ENCODE assay signal across 22 mouse cellular contexts in the genomic region with DNA sequence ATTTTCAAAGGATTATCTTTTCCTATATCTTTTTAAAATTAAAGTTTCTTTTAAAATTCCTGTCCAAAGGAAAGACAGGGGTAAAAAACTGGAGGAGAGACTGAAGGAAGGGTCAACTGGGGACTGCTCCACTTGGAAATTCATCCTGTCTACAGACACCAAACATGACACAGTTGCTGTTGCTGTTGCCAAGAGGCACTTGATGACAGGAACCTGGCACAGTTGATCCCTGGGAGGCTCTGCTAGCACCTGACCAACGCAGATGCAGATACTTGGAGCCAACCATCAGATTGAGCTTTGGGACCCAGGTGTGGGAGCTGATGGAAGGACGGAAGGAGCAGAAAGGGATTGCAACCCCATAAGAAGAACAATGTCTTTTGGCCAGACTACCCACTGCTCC. TPM values are rescaled to one million over a fixed set of nuclear protein-coding genes. Genes with fewer than 3 reads are reported as not detected.
"Had no signal": no experiment of that assay in that cellular context is flagged by ENCODE, and none has a peak within 500 bp of the region (broad histone marks: within the 10 kb centered on the region; RNA-seq: fewer than 3 reads in every experiment).

No protein-coding gene starts in this region.

- ATAC-seq: midbrain, embryonic 13.5 days; midbrain, embryonic 15.5 days had no signal

- H3K4me2 ChIP-seq: lung, embryonic 14.5 days; midbrain, embryonic 11.5 days; midbrain, embryonic 13.5 days; midbrain, embryonic 15.5 days; neural tube, embryonic 12.5 days; stomach, embryonic 15.5 days had no signal

- DNase-seq: lung, embryonic 14.5 days; lung, postnatal 10 days; lung, postnatal 4 days; right cerebral cortex, postnatal 14 days; thymus, adult 2 months; thymus, postnatal 25 days; thymus, postnatal 4 days had no signal

- H3K4me3 ChIP-seq: midbrain, embryonic 13.5 days; midbrain, embryonic 15.5 days; neural tube, embryonic 12.5 days; stomach, embryonic 15.5 days had no signal

- H3K9me3 ChIP-seq: midbrain, embryonic 13.5 days; midbrain, embryonic 15.5 days; neural tube, embryonic 12.5 days; stomach, embryonic 15.5 days had no signal

- H3K27ac ChIP-seq: midbrain, embryonic 13.5 days; midbrain, embryonic 15.5 days; neural tube, embryonic 12.5 days; stomach, embryonic 15.5 days; stomach, postnatal 0 days had no signal

- H3K27me3 ChIP-seq: midbrain, embryonic 13.5 days; midbrain, embryonic 15.5 days; neural tube, embryonic 12.5 days; stomach, embryonic 15.5 days had no signal

- H3K4me1 ChIP-seq: midbrain, embryonic 13.5 days; midbrain, embryonic 15.5 days; neural tube, embryonic 12.5 days; stomach, embryonic 15.5 days had no signal

- H3K9ac ChIP-seq: lung, embryonic 14.5 days; midbrain, embryonic 13.5 days; midbrain, embryonic 15.5 days; neural tube, embryonic 12.5 days; stomach, embryonic 15.5 days had no signal

- H3K36me3 ChIP-seq: midbrain, embryonic 13.5 days; midbrain, embryonic 15.5 days; neural tube, embryonic 12.5 days; stomach, embryonic 15.5 days had no signal

RNA-seq across cellular contexts. Expression of gene Il1f6, which starts 12.0 kb away (rescaled TPM):
- total RNA-seq: megakaryocyte, adult 5-6 weeks; midbrain, postnatal 0 days; monocyte, adult 5-6 weeks; neutrophil, adult 5-6 weeks had no signal
- polyA plus RNA-seq: lung, embryonic 14.5 days; lung, embryonic 16.5 days; midbrain, embryonic 11.5 days; midbrain, embryonic 13.5 days; midbrain, embryonic 15.5 days; midbrain, postnatal 0 days; neural tube, embryonic 12.5 days; neural tube, embryonic 14.5 days; spleen, adult 2 months; stomach, embryonic 15.5 days; testis, adult 2 months; urinary bladder, adult 2 months had no signal

RNA-seq across cellular contexts. Expression of gene Il1f9, which starts 40.9 kb away (rescaled TPM):
- total RNA-seq: midbrain, postnatal 0 days; monocyte, adult 5-6 weeks had no signal
- polyA plus RNA-seq: lung, embryonic 14.5 days; lung, embryonic 16.5 days; midbrain, embryonic 11.5 days; midbrain, embryonic 13.5 days; midbrain, embryonic 15.5 days; midbrain, postnatal 0 days; neural tube, embryonic 12.5 days; neural tube, embryonic 14.5 days; testis, adult 2 months; urinary bladder, adult 2 months had no signal

RNA-seq across cellular contexts. Expression of gene Il1f5, which starts 49.6 kb away (rescaled TPM):
- total RNA-seq: megakaryocyte, adult 5-6 weeks; monocyte, adult 5-6 weeks; neutrophil, adult 5-6 weeks had no signal
- polyA plus RNA-seq: lung, embryonic 14.5 days; lung, embryonic 16.5 days; midbrain, embryonic 11.5 days; midbrain, embryonic 13.5 days; midbrain, embryonic 15.5 days; midbrain, postnatal 0 days; neural tube, embryonic 12.5 days; neural tube, embryonic 14.5 days; spleen, adult 2 months; testis, adult 2 months had no signal
